Mouse (Mus musculus): ENCODE data around the gene Frmd5.
"Not testable (repeated sequence)": the region's sequence is repeated elsewhere in the genome, so short reads cannot be mapped to it uniquely, and the experiment has no call there.

Frmd5 gene

DNA sequence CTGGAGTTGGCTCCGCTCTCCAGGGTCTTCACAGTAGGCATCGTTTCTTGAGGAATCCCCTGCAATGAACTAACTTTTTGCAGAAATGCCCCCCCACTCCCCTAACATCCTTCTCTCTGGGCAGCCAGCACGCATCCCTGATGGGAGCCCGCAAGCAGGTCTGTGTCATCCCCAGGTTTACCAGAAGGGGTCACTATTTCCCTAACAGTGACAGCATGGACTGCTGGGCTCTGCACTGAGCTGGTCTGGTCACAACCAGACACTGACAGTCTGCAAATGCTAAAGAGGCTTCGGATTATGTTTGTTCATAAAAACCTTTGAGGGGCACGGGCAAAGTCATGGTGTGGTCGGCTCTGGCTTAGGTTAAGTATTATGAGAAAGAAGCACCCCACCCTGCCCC, 235.1 kb downstream of the Frmd5 start:
- peak; percentile 70 for DNase-seq (ENCODE audit: low spot score)

DNA sequence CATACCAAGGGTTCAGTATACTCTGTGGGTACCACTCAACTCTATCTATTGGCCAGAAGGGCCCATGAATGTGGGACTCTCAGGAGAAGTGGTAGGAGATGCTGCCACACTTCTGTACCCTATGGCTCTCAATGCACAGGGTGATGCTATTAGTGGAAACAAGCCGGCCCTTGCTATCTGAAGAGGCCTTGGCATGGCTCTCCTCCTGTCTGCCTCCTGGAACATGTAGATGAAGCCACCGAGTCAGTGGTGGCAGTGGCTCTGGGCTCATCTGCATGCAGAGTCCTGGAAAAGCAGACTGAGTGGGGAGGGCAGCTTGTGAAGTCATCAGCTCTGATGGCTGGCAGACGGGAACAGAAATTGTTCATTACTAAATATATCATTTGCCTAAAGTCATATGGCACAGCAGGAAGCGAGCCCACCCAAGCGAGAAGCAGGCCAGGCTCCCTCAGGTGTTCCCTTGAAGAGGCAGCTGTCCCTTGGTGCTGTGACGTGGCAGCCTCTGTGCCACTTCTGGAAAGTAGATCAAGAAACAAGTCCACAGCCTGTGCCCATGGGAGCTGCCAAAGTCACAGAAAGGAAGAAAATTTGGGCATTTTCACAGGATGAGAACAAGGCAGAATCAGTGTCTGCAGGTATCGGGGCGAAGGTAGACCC, 235.8 kb downstream of the Frmd5 start:
- DNase-seq (ENCODE audit: low spot score), result no peak

DNA sequence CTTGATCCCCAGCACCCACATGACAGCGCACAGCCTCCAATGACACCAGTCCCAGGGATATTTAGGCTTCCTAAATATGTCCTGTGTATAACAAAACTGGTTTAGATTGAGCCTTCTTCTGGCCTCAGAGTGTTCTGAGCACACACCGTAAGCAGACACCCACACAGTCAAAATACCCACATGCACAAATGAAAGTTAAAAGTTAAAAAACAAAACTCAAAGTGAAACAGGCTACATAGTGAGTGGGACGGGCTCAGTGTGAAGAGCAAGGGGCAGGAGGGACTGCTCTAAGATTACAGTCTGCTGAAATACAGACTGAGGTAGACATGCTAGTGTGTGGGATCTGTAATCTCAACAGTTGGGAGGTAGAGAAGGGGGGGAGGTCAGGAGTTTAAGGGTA, 236.8 kb downstream of the Frmd5 start:
- DNase-seq (ENCODE audit: low spot score), result no peak

DNA sequence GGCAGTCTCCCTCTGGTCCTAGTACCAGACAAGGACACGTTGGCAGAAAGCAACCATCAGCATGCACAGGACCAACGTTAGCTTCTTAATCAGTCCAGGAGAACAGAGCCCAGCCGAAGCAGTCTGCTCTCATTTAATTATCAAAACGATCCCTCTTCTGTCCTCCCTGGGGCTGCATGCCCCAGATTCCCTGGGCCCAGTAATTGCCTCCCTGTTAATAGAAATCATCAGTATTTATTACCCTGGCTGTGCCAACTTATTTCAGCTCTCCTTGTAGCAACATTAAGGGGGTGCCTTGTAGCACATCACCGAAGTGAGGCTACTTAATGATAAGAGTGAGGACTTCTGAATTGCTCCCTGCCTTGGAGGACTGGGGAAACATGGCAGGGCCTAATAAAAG, 241.0 kb downstream of the Frmd5 start:
- DNase-seq (ENCODE audit: low spot score), result no peak

DNA sequence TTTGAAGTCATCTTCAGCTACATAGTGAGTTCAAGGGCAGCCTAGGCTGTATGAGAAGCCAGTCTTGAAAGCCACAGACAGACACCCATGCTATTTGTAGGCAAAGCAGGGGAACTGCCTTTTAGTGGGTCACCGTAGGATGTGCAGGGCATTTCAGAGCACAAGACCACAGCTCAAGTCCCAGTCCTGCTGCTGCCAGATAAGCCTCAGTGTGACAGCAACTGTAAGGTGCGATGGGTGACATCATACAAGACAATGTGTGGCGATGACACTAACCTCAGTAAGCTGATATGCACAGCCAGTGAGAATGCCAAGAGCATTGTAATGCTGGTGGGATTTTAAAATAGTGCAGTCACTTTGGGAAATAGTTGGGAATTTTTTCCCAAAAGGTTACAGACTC, 243.8 kb downstream of the Frmd5 start:
- DNase-seq (ENCODE audit: low spot score), result no peak

DNA sequence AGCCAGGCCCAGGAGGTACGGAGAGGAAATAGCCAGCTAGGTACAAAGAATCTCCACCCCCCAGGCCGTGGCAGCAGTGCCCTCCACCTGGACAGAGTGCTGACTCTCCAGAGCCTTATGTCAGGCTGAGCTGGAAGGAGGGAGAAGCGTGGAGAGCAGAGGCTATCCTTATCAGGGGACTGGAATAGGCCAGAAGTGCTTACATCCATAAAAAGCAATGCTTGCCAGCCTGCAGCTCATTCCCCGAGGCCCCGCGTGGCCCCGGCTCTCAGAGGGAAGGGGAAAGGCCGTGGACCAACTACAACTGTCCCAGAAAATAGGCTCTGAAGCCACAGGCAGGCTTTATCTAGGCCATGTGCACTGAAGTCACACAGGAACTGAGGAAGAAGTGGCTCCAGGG, 255.6 kb downstream of the Frmd5 start:
- DNase-seq (ENCODE audit: low spot score), result no peak

DNA sequence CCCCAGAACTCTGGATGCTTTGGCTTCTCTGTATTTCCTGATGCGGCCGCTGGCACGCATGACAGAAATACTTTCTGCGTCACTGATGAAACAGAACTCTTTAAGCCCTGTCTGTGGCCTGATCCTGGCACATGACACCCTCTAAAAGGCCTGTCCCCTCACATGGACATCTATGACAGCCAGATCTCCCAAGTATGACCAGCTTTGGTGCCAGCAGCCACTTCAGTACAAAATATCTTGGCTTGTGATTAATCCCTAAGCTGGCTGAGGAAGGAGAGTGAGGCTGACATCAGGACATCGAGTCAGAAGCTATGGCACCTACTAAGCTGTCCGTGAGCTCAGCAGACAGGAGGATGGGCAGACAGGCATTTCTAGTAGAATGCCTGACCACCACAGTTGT, 257.3 kb downstream of the Frmd5 start:
- DNase-seq (ENCODE audit: low spot score), result no peak

DNA sequence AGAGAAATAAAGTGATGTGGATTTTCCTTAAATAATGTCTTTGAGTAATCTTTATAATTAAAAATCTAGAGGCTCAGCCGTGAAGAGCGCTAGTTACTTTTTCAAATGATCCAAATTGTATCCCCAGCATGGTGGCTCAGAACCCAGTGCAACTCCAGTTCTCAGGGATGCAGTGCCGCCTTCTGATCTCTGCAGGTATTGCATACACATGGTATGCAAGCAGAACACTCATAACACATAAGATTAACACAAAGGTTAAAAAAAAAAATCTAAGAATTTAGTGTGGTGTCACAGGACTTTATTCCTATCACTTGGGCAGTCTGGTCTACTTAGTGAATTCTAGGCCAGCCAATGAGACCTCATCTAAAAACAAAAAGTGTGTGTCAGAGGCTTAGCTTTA, 262.1 kb downstream of the Frmd5 start:
- DNase-seq (ENCODE audit: low spot score), result no peak

DNA sequence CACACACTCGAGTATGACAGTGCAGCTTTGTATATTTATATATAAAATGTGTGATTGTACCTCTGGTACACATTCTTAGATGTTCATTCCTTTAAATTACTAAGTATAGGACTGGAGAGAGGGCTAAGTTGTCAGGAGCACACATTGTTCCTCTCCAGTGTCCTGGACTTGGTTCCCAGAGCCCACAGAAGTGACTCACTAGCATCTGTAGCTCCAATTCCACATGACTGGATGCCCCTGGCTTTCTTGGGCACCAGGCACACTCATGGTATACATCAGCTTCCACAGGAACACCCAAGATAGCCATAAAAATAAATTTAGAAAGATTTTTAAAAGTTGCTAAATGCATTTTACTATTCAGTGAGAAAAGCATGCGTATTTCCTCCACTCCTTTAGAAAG, 281.8 kb downstream of the Frmd5 start:
- DNase-seq (ENCODE audit: low spot score), result no peak

DNA sequence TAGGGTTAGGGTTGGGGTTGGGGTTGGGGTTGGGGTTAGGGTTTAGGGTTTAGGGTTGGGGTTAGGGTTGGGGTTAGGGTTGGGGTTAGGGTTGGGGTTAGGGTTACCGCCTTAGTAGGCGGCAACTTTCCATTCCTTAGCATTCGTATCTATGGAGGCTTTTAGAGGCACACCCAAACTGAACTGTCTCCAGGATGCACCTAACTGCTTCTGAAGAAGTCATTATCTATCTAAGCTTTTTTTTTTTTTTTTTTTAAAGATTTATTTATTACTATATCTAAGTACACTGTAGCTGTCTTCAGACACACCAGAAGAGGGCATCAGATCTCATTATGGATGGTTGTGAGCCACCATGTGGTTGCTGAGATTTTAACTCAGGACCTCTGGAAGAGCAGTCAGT, 284.1 kb downstream of the Frmd5 start:
- not testable (repeated sequence) for DNase-seq (ENCODE audit: low spot score)

DNA sequence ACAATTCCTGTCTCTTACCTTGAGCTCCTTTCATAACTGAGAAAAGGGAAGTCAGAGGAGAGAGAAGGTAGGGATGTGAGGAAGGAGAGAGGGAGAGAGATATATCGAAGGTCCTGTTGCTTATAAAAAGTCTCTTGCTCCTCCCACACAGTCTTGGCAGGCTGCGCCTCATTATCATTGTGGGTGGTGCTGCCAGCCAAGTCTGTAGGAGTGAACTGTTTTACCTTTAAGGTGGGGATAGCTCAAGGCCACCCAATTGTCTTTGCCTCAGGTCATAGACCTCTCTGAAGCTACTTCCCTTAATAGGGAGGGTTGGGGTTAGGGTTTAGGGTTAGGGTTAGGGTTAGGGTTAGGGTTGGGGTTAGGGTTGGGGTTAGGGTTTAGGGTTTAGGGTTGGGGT, 284.9 kb downstream of the Frmd5 start:
- DNase-seq (ENCODE audit: low spot score), result no peak

DNA sequence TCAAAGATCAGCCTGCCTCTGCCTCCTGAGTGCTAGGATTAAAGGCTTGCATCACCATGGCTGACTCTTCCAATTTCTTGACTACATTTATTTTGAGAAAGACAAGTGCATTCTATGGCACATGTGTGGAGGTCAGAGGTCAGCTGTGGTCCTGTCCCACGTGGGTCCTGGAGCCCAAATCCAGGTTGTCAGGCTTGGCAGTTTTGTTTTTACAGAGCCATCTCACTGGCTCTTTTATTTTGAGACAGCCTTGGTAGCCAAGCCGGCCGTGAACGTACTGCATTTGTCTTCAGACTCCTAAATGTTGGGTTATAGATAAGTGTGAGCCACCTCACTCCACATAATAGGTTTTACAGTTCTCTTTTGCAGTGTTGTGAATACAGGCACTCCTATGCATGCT, 288.2 kb downstream of the Frmd5 start:
- DNase-seq (ENCODE audit: low spot score), result not testable (repeated sequence)

DNA sequence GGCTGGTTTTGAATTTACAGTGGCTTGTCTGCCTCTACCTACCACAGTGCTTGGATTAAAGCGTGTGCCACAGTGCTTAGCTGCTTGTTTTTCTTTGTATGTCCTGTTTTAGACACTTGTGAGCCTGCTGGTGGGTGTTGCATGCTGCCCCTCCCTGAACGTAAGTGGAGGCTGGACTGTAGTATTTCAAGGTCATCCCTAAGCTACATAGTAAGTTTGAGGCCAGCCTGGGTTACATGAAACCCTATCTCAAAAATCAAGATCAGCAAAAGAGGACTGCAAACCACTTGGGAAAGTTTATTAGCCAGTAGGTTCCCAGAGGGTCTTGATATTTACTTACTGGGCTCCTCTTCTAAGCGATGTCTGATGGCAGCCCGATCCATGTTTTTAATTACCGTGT, 288.8 kb downstream of the Frmd5 start:
- DNase-seq (ENCODE audit: low spot score), result no peak

DNA sequence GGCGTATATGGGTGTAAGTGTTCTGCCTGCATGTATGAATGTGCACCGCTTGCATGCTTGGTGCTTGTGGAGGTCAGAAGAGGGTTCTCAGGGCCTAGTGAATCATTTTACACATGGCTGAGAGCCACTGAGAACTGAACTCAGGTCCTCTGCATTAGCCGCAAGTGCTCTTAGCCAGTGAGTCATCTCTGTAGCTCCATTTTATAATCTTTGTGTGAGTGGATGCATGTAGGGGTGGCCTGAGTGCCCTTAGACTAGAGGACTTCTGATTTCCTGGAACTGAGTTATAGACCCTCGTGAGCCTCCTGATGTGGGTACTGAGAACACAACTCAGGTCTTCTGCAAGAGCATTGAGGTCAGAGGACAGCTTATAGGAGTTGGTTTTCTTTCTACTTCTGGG, 292.7 kb downstream of the Frmd5 start:
- no peak for DNase-seq (ENCODE audit: low spot score)

DNA sequence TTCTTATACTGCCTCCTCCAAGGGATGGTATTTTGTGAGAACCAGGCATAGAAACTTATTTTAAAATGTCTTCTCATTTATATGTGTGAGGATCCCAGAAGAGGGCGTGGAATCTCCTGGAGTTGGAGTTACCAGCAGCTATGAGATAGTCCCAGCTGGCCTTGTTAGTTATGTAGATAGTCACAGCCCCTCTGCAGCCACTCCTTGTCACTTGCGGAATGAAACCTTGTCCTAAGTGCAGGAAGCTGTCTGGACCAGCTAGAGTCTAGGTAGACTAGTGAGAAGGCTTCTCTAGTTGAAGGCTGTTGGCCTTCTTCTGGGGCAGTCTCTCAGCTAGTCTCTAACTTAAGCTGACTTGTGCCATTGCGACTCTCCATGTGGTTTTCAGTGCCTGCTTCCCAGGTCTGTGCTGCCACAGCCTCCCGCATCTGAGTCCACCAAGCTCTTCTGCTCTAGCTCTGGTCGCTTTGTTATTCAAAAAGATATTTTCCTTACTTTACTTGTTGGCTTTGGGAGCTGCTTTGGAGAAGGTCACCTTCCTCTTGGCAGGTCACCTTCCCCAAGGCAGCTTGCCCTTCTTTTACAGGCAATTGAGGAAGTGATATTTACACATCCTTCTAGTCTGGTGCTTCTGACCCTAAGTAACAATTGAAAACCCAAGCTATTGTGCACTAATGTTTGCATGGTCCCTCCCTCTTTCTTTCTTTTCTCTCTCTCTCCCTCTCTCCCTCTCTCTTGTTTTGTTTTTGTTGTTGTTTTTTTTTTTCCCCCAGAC, 293.7 kb downstream of the Frmd5 start:
- DNase-seq (ENCODE audit: low spot score), result not testable (repeated sequence)

DNA sequence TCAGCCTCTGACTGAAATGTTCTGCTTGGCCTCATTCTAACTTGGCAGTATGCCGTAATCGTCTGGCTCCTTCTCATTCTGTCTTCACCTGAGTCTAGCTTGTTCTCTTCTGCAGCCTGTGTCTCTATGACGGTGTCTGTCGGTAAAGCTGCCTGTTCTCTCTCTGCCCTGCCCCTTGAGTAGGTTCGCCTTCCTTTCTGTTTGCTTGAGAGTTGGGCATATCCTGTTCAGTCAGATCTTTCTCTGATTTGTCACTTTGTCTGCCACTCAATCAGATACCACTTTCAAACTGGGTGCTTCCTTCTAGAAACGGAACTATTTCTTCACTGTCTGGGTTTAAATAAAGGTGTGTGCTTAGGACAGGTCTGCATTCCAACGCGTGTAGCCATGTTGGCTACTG, 295.5 kb downstream of the Frmd5 start:
- no peak for DNase-seq (ENCODE audit: low spot score)

DNA sequence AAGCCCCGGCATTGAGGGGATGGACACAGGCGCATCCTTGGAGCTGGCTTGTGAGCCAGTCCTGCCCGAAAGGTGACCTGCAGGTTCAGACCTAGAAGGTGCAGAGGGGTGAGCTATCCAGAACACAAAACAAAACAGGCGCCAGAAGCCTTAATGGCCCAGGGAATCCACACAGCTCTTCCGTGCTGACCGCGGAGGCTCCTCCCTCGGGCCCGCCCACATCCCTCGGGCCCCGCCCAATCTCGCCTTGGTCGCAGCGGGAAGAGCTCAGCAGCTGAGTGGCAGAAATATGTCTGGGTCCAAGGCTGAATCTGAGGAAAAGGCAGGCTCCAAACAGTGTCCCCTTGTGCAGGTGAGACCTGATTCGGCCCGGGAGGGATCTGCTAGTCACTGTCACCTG, 297.3 kb downstream of the Frmd5 start:
- DNase-seq (ENCODE audit: low spot score), result peak; percentile 62

DNA sequence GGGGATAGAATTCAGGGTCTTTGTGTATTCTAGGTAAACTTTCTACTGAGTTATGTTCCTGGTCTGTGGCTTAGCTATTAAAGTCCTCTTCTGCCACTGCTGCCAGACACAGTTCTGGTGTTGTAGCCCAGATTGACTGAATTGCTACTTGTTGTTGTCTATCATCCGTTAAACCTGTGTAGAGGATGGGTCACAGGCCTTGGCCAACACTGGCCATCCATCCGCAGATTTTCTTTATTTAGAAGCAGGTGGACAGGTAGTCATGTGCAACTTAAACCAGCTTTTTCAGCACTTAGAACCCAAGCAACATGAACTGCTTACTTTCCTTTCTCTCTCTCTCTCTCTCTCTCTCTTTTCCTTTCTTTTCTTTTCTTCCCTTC, 298.9 kb downstream of the Frmd5 start:
- no peak for DNase-seq (ENCODE audit: low spot score)

DNA sequence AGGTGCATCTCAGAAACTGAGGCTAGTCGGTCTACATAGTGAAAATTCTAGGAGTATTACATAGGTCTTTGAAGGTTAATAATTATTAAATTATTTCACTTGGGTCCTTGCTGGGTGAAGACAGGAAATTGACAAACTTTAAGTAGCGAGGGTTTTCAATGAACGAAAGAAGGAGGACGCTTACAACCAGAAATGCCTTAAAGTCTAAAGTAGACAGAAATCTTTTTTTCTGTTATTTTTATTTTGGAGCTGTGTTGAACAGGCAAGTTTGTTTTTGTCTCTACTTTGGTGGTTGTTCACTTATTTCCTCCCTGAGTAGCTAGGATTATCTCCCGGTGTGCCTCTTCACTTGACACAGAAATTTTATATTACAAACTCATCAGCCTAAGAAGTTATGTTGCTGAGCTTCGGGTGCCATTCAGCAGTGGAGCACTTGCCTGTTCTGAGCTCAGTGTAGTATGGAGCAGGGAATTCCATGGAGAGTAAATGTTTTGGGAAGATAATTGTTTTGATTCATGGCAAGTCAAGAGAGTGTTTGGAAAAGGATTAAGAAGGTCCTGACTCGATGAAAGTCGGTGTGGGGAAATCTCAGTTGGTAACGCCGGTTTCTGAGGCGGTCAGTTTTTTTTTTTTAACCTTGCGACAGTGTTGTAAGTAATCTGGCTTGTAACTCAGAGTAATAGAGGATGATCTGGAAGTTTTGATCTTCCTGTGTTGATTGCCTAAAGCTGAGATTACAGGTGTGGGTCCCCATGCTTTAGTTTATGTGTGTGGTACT, 299.5 kb downstream of the Frmd5 start:
- DNase-seq (ENCODE audit: low spot score), result peak; percentile 22

DNA sequence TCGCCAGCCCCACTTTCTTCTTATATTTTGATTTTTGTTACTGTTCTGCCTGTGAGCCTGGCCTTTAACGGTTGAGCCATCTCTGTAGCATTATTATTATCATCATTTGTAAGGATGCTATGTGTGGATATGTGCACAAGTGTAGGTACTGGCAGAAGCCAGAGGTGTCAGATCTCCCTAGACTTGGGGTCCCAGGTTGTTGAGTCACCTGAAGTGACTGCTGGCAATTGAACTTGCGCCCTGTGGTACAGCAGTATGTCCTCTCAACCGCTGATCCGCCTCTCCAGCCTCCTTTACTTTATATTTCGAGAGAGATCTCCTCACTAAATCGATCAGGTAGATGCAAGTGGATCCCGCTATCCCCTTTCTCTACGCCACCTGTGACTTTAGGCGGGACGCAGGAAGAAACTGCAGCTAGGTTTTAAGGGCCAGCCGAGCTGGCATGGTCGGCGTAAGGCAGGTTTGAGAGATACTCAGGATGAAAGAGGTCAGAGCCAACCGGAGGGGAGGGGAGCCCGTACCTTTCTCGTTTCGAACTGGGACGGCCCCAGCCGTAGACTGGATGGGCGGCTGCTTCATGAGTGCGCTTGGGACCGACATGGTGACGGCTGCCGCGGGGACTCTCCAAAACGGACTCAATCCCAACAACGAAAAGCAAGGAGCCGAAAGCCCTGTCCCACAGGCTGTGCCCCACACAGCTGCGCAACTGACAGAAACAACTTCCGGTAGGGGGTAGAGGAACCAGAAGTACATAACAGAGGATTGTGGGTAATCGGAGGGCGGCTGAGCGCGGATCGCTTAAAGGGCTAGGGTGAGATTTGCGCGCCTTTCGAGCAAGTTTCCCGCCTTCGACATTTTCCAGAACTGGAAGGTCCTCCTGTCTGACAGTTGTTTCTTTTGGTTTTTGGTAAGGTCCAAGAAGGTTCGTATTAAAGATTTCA, 300.7 kb downstream of the Frmd5 start, which contains the start of the genes Mfap1a and Wdr76:
Mfap1a (minus strand) TSS at position 724 of the 941 bp plus-strand sequence.
Wdr76 (plus strand) TSS at position 782 of the 941 bp plus-strand sequence.
- peak; percentile 89 for DNase-seq (ENCODE audit: low spot score)

DNA sequence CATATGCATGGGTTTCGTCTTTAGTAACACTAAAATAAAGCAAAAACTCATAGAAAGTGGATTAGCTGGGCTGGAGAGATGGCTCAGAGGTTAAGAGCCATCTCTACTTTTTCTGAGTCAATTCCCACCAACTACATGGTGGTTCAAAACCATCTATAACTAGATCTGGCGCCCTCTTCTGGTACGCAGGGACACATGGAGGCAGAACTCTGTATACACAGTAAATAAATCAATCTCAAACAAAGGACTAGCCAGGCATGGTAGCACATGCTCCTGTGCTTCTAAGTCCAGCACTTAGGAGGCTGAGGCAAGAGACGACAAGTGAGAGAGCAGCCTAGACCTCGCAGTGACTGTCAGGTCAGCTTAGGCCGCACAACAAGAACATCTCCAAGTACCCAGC, 305.3 kb downstream of the Frmd5 start:
- not testable (repeated sequence) for DNase-seq (ENCODE audit: low spot score)
